Mouse (Mus musculus): ENCODE results near the gene Grid1.

The Grid1 gene

DNA sequence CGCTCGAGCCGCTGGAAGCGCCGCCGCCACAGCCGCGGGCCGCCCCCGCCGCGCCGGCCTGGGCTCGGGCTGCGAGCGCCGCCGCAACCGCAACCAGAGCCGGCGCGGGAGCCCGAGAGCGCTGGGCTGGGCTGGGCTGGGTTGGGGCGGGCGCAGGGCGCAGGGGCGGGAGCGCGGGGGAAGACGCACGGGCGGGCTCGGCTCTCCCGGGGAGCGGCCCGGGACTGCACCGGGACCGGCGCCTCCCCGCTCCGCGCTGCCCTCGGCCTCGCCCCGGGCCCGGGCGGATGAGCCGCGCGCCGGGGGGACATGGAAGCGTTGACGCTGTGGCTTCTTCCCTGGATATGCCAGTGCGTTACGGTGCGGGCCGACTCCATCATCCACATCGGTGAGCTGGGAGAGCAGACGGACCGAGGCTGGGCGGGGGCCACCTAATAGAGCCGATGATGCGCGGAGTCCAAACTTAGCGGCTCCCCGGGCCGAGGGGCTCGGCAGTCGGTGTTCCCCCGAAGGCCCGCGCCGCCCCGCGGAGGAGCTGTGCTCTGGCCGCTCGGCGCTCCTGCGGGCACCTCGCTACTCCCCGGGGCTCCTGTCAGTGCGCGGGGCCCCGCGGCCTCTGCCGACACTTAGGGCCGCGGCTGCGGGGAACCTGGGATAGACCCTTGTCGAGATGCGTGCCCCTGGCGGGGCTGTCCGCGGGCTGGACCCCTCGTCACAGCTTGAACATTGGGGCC, at the start of gene Grid1:
Gene Grid1 (plus strand): TSS at position 190 of the 734 bp plus-strand sequence.
- DNase-seq (ENCODE audit: low read depth, low spot score): no peak

DNA sequence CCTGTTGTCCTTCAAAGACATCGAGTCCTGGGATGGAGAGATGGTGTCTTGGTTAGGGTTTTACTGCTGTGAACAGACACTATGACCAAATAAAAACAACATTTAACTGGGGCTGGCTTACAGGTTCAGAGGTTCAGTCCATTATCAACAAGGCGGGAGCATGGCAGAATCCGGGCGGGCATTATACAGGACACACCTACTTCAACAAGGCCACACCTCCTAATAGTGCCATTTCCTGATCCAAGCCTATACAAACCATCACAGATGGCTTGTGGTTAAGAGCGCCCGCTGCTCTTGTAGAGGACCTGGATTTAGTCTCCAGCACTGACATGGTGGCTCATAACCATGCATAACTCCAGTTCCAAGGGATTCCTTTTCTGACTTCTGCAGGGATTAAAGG, 49.4 kb upstream of the Grid1 start:
- DNase-seq (ENCODE audit: low read depth, low spot score): no peak

DNA sequence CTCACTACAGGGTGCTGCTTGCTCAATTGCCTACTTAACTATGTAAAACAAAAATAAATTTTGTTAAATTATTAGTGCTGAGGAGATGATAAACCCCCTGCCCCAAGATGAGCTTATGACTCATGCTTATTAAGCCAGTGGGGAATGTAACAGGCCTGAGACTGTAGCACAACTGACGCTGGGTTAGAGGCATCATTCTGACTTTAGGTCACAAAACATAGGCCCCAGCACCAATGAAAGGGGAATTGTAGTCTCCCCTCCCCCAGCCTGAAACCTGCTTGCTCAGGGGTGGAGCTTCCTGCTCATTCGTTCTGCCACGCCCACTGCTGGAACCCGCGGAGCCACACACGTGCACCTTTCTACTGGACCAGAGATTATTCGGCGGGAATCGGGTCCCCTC, 48.3 kb upstream of the Grid1 start:
- no peak for DNase-seq (ENCODE audit: low read depth, low spot score)

DNA sequence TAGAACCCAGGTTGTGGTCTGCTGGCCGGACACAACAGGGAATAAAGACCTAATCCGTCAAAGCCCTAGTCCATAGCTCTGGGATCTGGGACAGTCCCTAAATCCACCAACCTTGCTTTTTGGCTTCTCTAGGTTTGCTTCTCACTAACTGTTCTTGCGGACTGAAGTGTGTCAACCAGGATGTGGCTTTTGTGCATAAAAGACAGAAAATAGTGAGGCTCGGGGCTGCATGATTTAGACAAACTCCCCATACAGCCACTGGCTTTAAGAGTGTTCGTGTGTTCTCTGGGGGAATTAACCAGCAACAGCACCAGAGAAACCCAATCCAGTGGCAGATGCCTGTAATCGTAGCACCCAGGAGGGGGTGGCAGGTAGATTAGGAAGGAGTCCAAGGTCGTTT, 47.8 kb upstream of the Grid1 start:
- no peak for DNase-seq (ENCODE audit: low read depth, low spot score)

DNA sequence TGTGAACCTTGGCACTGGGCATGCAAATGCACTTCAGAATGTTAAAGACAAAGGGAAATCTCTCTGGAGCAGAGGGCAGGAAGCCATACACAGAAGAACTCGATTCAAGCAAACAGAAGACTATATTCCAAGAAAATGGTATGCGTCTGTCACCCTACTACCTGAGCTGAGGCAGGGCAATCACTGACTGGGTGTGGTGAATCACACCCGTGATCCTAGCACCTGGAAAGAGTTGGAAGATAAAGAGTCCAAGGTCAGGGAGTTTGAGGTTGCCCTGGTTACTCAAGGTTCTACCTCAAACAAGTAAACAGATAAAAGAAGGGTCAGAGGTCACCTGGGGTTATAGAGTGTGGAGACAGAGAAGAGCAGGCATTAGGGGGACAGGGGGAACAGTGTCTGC, 46.2 kb upstream of the Grid1 start:
- no peak for DNase-seq (ENCODE audit: low read depth, low spot score)

DNA sequence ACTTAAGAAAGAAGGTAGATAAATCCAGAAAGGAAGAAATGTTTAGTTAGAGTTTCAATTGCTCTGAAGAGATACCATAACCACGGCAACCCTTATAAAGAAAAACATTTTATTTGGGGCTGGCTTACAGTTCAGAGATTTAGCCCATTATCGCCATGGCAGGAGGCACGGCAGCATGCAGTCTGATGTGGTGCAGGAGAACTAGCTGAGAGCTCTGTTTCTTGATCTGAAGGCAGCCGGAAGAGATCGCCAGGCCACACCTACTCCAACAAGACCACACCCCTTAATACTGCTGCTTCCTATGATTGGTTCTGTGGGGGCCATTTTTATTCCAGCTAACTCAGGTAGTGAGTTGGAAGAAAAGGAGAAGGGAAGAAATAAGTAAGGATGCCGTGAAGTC, 45.7 kb upstream of the Grid1 start:
- DNase-seq (ENCODE audit: low read depth, low spot score): no peak

DNA sequence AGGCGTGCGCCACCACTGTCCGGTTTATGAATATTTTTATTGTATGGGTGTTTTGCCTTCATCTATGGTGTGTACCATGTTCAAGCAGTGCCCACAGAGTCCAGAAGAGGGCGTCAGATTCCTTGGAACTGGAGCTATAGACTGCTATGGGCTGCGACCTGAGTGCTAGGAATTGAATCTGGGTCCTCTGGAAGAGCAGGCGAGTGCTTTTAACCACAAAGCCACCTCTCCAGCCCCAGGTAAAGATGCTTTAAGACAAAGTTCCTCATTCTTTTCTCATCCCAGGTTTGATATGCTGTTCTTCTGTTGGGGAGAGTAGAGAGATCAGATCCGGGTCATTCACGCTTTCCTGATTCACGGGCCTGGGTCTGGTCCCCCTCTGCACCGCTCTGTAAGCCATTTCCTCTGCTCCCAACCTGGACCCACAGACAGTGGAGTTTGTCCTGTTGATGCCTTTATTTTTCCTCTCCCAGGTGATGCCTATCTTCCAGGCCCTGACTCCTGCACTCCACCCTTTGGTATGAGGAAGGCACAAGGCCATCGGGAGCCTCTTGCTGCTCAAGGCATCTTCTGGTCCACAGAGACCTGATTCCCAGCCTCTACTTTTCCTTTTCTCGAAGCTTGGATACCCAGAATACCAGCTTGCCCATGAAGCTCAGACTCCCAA, 43.1 kb upstream of the Grid1 start:
- DNase-seq (ENCODE audit: low read depth, low spot score): no peak

DNA sequence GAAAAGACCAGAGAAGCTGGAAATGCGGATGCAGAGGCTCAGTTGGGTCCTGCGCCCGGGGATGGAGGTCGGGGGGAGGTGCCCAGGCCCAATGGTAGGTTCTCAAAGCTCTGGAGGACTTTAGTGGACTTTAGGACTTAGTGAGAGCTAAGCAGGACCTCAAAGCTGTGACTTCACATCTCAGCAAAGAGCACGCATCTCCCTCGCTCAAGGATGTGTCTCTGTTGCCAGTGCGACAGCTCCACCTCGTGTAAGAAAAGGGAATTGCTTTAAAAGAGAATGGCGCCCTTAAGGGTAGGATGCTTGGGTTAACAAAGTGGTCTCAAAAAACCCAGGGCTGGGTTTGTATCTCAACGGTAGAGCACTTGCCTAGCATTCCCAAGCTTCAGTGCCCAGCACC, 42.1 kb upstream of the Grid1 start:
- peak; percentile 83 for DNase-seq (ENCODE audit: low read depth, low spot score)

DNA sequence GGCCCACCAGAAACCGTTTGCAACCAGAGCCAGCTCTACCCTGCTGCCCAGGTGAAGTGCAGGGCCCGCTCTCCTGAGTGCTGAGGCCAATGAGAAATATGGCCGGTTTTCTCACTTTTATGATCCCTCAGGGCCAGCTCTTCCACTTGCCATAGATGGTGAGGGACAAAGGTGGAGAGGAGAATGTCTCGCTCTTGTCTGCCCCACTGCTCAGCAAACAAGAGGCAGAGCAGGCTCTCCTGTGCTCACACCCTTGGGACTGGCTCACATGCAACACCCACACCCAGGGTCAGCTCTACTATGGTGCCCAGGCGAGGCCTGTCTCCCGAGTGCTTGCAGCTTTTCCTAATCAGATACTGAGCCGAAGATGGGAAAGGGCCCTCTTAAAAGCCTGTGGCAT, 41.1 kb upstream of the Grid1 start:
- no peak for DNase-seq (ENCODE audit: low read depth, low spot score)

DNA sequence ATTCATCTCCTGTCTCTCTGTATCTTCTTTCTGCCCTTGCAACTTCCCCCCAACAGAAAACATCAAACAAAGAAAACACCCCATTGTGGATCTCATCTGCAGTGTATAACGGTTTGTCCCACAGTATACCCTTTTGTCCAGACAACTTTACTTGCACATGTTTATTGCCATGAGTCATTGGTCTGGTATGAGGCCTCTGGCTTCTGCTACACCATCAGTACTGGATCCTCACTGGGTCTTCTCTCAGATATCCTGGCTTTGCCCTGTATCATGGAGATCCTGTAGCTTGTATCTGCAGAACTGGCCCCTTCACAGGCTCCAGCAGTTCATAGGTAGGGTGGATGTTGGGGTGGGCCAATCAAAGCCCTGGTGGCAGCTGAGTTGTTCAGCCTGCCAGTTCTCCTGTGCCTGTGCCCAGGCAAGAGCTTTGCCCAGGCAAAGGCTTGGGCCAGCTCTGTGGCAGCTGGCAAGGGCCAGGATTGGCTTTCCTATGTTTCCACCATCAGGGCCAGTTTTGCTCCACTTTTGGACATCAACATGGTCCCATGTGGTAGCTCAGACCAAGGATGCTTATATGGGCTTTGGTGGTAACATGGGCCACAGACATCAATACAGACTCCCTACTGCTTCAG, 26.4 kb upstream of the Grid1 start:
- peak; percentile 82 for DNase-seq (ENCODE audit: low read depth, low spot score)

DNA sequence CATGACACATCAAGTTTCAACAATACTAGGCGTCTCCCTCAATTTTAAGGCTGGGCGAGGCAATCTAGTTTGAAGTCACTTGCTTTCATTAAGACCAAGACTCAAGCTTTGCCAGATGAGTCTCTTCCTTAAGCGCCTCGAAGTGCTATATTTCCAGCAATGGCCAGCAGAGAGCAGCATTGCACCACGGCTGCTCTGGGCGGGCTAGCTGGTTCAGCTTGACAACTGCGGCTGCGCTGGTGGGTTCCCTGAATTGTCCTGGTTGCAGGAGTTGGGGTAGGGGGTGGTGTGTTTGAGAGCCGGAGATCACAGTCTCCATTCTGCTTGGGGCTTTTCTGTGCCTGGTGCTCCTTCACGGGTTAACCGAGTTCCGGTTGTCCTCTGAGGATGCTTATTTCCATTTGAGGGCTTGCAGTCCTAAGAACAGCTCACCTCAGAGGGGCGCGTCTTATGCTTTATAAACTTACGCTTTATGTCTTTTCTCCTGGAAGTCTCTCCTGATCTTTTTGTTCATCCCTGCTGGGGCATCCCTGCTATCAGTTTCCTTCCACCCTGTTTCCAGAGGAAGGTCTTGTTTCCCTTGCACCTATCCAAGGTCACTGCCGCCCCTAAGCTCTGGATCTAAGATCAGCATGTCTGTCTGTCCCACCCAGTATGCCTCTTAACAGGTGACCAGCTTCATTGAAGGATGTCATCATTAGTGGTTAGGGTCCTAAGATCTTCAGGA, 9.0 kb upstream of the Grid1 start:
- peak; percentile 74 for DNase-seq (ENCODE audit: low read depth, low spot score)

DNA sequence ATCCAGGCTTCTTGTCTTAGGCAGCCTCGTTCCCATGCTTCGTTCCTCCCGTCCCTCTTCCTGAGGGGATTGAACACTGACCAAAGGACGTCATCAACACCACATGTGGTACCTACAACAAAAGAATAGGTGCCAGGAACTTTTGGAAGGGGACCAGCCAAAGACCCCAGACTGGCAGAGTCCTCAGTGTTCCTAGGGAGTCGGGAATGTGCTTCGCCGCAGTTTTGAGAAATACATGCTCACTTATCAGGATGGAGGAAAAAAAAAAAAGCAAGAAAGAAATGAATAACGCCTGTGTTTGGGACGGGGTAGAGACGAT, 8.5 kb upstream of the Grid1 start:
- DNase-seq (ENCODE audit: low read depth, low spot score): no peak

DNA sequence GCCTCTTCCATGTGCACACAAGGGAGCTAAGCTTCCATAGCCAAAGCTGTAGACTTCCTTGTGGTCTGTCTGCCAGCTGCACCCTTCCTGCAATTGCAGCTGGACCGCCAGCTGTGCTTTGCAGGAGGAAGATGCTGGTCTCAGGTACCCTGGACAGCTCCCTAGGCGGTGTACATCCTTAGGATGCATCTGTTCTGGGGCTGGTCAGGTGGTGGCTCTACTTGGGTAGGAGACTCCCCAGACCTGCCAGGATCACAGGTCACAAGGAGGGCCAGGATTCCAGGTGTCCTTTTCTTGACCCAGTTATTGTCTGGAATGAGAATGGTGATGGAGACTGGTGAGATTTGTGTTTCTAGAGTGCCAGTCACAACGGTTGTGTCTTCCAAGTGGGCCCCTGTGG, 3.6 kb upstream of the Grid1 start:
- peak; percentile 11 for DNase-seq (ENCODE audit: low read depth, low spot score)

DNA sequence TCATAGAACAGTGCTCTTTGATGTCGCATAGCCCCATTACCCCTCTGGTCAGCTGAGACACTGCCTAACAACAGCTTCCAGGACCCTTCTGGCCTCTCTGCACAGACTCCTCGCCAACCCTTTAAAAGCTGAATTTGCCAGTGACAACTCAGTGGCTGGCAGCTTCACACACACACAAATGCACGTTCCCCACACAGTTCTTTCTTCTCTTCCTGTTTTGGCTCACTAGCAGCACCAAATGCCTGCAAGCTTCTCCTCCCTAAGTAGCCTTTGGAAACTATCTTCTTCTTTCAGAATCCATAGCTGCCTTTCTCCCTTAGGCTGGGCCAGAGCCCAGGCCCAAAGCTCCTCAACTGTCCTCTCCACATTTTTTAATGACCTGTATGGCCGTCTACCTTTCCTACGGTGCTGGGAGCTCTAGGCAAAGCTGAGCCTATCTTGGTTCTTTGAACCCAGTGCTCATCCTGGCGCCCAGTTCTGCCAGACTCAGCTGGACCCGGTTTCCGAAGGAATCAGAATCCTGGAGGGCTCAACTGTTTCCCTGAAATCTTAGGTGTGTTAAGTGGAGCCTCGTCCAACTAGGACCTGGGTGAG, 1.4 kb upstream of the Grid1 start:
- no peak for DNase-seq (ENCODE audit: low read depth, low spot score)

DNA sequence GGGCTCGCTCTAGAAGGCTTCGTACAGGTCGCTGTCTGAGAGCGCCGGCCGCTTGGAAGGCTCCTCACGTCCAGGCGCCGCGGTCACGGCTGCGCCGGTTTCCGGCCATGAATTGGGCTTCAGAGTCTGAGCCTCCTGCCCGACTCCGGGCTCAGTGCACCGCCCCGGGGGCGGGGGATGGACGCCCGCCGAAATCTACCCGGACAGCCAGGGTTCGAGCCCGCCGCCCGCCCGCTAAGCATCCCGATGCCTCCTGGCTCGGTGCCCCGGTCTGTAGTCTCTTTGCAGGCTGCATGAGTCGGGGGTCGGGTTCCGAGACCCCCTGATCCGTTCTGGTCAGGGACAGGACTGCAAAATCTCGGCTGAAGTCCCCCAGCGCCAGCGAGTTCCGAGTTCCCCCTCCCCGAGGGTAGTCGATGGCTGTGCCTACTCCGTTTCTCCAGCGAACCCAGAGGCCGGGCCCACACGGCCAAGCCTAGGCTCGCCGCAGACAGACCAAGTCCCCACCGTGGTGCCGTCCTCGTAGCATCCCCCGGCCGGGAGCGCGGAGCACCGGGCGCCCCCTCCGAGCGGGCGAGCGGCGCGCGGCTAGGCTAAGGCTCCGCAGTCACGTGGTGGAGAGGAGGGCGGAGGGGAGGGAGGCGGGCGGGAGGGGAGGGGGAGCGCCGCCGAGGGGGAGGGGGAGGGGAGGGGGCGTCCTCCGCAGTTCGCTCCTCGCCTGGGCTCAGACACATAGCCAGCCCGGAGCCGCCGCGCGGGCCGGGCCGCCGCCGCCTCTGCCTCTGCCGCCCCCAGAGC, 588 bp upstream of the Grid1 start:
- no peak for DNase-seq (ENCODE audit: low read depth, low spot score)

DNA sequence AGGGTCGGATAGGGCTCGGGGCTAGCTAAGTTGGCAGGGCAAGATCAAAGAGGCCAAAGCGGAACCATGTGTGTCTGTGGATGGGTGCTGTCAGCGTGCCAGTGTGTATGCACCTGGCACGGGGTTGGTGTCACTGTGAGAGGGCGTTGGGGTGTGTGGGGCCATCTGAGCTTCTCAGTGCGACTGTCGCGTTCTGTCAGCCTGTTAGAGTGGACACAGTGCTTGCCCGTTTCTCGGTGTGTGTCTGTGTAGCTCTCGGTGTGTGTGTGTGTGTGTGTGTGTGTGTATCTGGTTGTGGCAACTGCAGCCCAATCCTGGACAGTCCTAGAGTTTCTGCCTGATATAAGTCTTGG, 721 bp downstream of the Grid1 start:
- no peak for DNase-seq (ENCODE audit: low read depth, low spot score)

DNA sequence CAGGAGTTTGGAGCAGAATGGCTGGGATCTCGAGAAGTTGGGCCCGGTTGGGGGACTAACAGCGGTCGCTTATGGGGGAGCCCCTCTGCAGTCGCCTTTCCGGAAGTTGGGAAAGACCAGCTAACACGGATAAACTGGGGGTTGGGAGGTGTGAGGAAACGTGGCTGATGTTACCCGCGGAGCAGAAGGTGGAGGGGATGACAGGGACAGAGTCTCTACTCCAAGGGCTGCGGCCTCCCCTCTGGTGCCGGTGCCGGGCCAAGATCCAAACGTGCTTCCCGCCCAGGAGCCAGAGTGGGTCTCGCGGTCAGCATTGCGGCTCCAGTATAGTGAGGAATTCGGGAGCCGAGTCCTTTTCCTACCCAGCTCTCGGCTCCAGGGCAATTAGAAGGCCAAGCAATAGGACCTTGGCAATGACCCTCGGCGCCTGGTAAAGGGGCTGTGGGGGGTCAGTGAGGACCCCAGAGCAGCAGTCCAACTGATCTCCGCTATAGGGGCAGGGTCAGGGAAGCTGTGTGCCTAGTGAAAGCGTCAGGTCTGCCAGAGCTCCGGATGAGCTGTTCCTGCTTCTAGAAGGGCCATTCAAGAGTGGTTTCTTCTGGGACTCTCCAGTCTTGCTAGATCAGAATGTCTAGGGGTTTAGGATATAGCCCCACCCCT, 1.4 kb downstream of the Grid1 start:
- no peak for DNase-seq (ENCODE audit: low read depth, low spot score)

DNA sequence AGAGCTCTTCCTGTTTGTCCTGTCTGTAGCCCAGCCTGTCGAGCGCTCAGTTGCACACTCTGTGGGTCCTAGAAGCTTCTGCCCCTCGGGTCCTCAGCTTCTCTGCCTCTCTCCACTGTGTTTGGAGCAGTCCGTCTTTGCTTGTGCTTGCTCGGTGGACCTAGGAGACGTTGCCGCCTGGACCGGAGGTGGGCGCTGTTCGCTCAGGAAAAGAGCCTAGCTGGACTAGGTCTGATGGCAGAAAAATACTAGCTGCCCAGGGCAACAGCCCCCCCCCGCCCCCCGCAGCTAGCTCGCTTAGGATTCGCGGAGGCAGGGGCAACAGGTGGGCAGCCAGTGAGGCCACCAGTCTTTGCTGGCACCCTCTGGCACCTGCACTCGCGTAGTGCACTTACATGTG, 3.2 kb downstream of the Grid1 start:
- no peak for DNase-seq (ENCODE audit: low read depth, low spot score)

DNA sequence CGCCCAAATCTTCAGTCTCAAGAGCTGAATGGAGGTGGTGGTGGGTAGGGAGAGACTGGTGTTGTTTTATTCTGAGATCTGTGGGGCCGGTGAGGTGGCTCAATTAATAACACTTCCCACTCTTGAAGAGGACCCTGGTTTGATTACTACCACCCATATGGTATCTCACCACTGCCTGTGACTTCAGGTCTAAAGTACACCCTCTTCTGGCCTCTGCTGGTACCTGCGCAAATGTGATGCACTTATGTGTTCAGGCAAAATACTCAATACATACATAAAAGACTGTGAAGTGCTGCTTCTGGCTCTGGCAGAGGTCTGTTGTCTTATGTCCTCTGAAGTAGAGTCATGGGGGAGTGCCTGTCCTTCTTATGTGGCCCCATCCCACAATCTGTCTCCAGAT, 4.3 kb downstream of the Grid1 start:
- no peak for DNase-seq (ENCODE audit: low read depth, low spot score)

DNA sequence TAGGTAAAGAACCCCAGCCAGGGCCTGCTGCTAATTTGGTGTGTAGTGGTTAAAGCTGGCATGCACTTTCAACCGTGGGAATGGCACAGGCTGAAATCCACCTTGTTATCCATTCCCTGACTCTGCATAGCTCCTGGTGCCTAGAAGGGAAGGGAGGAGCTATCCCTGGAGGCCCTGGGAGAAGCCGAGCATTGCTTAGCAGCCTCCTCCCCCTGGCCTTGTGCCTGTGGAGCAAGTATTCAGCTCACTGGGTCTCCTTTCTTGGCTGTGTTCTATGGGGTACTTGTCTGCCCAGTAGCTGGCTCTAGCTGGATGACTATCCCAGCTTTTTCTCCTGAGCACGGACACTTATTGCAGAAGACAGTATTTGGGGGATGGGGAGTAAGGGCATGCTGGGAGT, 6.0 kb downstream of the Grid1 start:
- no peak for DNase-seq (ENCODE audit: low read depth, low spot score)

DNA sequence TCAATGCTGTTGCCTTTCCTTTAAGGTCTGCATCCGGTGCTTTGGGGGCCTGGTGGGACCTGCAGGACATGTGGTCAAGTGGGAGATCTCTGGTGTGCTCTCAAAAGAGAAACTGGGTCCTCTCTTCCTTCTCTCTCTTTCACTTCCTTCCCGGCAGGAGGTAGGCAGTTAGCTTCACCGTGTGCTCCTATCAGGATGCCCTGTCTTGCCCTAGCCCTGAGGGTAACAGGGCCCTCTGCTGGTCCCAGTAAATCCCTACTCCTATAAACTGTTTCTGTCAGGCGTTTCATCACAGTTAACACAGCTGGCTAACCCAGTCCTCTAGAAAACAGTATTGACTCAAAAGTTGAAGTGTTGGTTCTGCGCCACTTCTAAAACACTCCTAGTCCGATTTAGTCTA, 9.9 kb downstream of the Grid1 start:
- no peak for DNase-seq (ENCODE audit: low read depth, low spot score)

Data from 3T3-L1 (cell line).